8 mouse cellular contexts compared by ENCODE assay signal in genomic region chr10:21992834-21993514, GRCm38 (mm10).
DNase-seq lines count a peak whose midpoint lies in the region; ATAC-seq and TF ChIP-seq lines count a peak whose summit lies in the region.

No protein-coding gene starts in this region.

- peaks cover 32% of the 10 kb centered on the region for H3K79me2 ChIP-seq in macrophage (ENCODE audit: inconsistent target)

- peak; percentile 97 for DNase-seq in NIH3T3 (ENCODE audit: low read depth)
- peak; percentile 91 for DNase-seq in cerebellum, adult 9-11 months
- peak; percentile 46 to 67 for DNase-seq in frontal cortex, postnatal 25 days (ENCODE audit: low spot score in 2 of 2)
- DNase-seq in left cerebral cortex, adult 2 months (ENCODE audit: extremely low spot score in 1 of 2, low spot score in 2 of 2): peak; percentile 69 to 75
- DNase-seq in right cerebral cortex, postnatal 10 days (ENCODE audit: low spot score in 2 of 2): peak; percentile 85 to 87
- peak; percentile 84 for DNase-seq in urinary bladder, postnatal 14 days (ENCODE audit: low spot score)

- H3K9ac ChIP-seq in hindbrain, embryonic 13.5 days: peak overlapping the region; percentile 49; the same call in 1 of the 2 replicates

- H3K9me3 ChIP-seq in hindbrain, embryonic 13.5 days: no peaks in the 10 kb centered on the region

- H3K4me2 ChIP-seq in hindbrain, embryonic 13.5 days: peak overlapping the region; percentile 98

- peak overlapping the region; percentile 60 for H3K4me3 ChIP-seq in hindbrain, embryonic 13.5 days
- H3K4me3 ChIP-seq in left cerebral cortex, adult 2 months: peak overlapping the region; percentile 64
- peak overlapping the region; percentile 77 for H3K4me3 ChIP-seq in macrophage (ENCODE audit: inconsistent target)

- H3K27ac ChIP-seq in hindbrain, embryonic 13.5 days: no peak overlapping the region
- H3K27ac ChIP-seq in left cerebral cortex, adult 2 months: peak overlapping the region; percentile 99
- H3K27ac ChIP-seq in macrophage: peak overlapping the region; percentile 92

- intact Hi-C loops in left cerebral cortex, adult 2 months (cut with DNase I): loop anchor here (5.0 kb wide), 3 partner anchors 201 to 336 kb away; no protein-coding TSS in a partner anchor

- peaks cover 30% of the 10 kb centered on the region for H3K27me3 ChIP-seq in hindbrain, embryonic 13.5 days

- peak; percentile 68 for TF ChIP-seq CTCF in left cerebral cortex, adult 2 months (IDR thresholded peaks at IDR 0.05)

- 1% methylated on average over 30 of the region's 30 CpGs for WGBS in hindbrain, embryonic 13.5 days
- 2% methylated on average over 30 of the region's 30 CpGs for WGBS in macrophage (ENCODE audit: missing documents)

- ATAC-seq in hindbrain, embryonic 13.5 days (ENCODE audit: low FRiP score): peak; percentile 55

- H3K4me1 ChIP-seq in hindbrain, embryonic 13.5 days (replicated peaks): peaks cover 36% of the 10 kb centered on the region

- H3K36me3 ChIP-seq in hindbrain, embryonic 13.5 days: peaks cover 16% of the 10 kb centered on the region
- peaks cover 20% of the 10 kb centered on the region; the same call in 1 of the 2 replicates for H3K36me3 ChIP-seq in macrophage (ENCODE audit: inconsistent target)
